Mouse (Mus musculus) fibroblast of lung, adult 2 months (primary cell): ENCODE results near the gene Tbl2.

ENCODE experiments used
- DNase-seq: peaks from one replicate; pipeline ENCODE4 v3.0.0-alpha.2; 2011; ENCODE audit warnings: low read depth

Gene Tbl2

GRCm38 (mm10) chr5:135149820-135150178 lies 342 bp downstream of the Tbl2 start:
- DNase-seq = no peak

- DNase-seq = no peak
These were observed 7.0 kb downstream of the Tbl2 start for GRCm38 (mm10) chr5:135156496-135156895.

- peak; percentile 90 for DNase-seq
These were observed 11.8 kb downstream of the Tbl2 start for GRCm38 (mm10) chr5:135161221-135161620.

- DNase-seq = no peak
These were observed 12.2 kb downstream of the Tbl2 start for GRCm38 (mm10) chr5:135161650-135162049.

- DNase-seq = no peak
These were observed 12.9 kb downstream of the Tbl2 start for GRCm38 (mm10) chr5:135162361-135162760.

- no peak for DNase-seq
These were observed 13.4 kb downstream of the Tbl2 start for GRCm38 (mm10) chr5:135162821-135163220.

- DNase-seq = no peak
These were observed 17.5 kb downstream of the Tbl2 start for GRCm38 (mm10) chr5:135166909-135167308.

GRCm38 (mm10) chr5:135167469-135167868 lies 18.0 kb downstream of the Tbl2 start:
- DNase-seq = no peak

- peak; percentile 95 for DNase-seq
These were observed 18.9 kb downstream of the Tbl2 start, which contains the start of gene Bcl7b for GRCm38 (mm10) chr5:135168063-135169062. Bcl7b (plus strand) TSS chr5:135168283.

GRCm38 (mm10) chr5:135169479-135169878 lies 20.0 kb downstream of the Tbl2 start:
- DNase-seq = no peak

GRCm38 (mm10) chr5:135171688-135172220 lies 22.3 kb downstream of the Tbl2 start:
- no peak for DNase-seq

GRCm38 (mm10) chr5:135172986-135173385 lies 23.5 kb downstream of the Tbl2 start:
- DNase-seq = no peak

GRCm38 (mm10) chr5:135175086-135175485 lies 25.6 kb downstream of the Tbl2 start:
- no peak for DNase-seq

GRCm38 (mm10) chr5:135178523-135178922 lies 29.1 kb downstream of the Tbl2 start:
- DNase-seq = no peak

- no peak for DNase-seq
These were observed 29.5 kb downstream of the Tbl2 start for GRCm38 (mm10) chr5:135178996-135179395.

GRCm38 (mm10) chr5:135179616-135180015 lies 30.2 kb downstream of the Tbl2 start:
- DNase-seq = no peak

- DNase-seq = no peak
These were observed 31.3 kb downstream of the Tbl2 start for GRCm38 (mm10) chr5:135180796-135181195.

GRCm38 (mm10) chr5:135181776-135182175 lies 32.3 kb downstream of the Tbl2 start:
- DNase-seq = no peak

- DNase-seq = no peak
These were observed 33.8 kb downstream of the Tbl2 start for GRCm38 (mm10) chr5:135183131-135183861.

- no peak for DNase-seq
These were observed 35.6 kb downstream of the Tbl2 start for GRCm38 (mm10) chr5:135185016-135185415.

- no peak for DNase-seq
These were observed 36.1 kb downstream of the Tbl2 start for GRCm38 (mm10) chr5:135185596-135185995.

GRCm38 (mm10) chr5:135186231-135186620 lies 36.8 kb downstream of the Tbl2 start:
- DNase-seq = no peak
